Mouse (Mus musculus): ENCODE results near the gene Olfr1023.

Gene Olfr1023

GRCm38 (mm10) chr2:85885340-85885739 is at the start of gene Olfr1023:
TSS of gene Olfr1023 (plus strand) at chr2:85885640.
- DNase-seq (ENCODE audit: low spot score), result no peak

GRCm38 (mm10) chr2:85845383-85845782 is 40.1 kb upstream of the Olfr1023 start, which contains the start of gene Olfr1019:
TSS of gene Olfr1019 (minus strand) at chr2:85845483.
- no peak for DNase-seq (ENCODE audit: low spot score)

- DNase-seq (ENCODE audit: low spot score), result no peak
Measured at GRCm38 (mm10) chr2:85846730-85847129, 38.7 kb upstream of the Olfr1023 start, which contains the start of gene Olfr1020. TSS of gene Olfr1020 (plus strand) at chr2:85847030.

GRCm38 (mm10) chr2:85868294-85868693 is 17.1 kb upstream of the Olfr1023 start, which contains the start of gene Olfr1022:
TSS of gene Olfr1022 (plus strand) at chr2:85868594.
- no peak for DNase-seq (ENCODE audit: low spot score)

- no peak for DNase-seq (ENCODE audit: low spot score)
Measured at GRCm38 (mm10) chr2:85904952-85905351, 19.5 kb downstream of the Olfr1023 start, which contains the start of gene Olfr1024. TSS of gene Olfr1024 (minus strand) at chr2:85905052.

GRCm38 (mm10) chr2:85913197-85913596 is 27.8 kb downstream of the Olfr1023 start:
- no peak for DNase-seq (ENCODE audit: low spot score)

GRCm38 (mm10) chr2:85914893-85915292 is 29.5 kb downstream of the Olfr1023 start, which contains the start of gene Olfr1025-ps1:
TSS of gene Olfr1025-ps1 (plus strand) at chr2:85915193.
- no peak for DNase-seq (ENCODE audit: low spot score)

GRCm38 (mm10) chr2:85921258-85921657 is 35.8 kb downstream of the Olfr1023 start, which contains the start of gene Olfr1026:
TSS of gene Olfr1026 (plus strand) at chr2:85921558.
- no peak for DNase-seq (ENCODE audit: low spot score)

All from ovary, postnatal 10 days (tissue).